Mouse (Mus musculus): ENCODE results near the gene Mrgpre. TPM values are rescaled to one million over a fixed set of nuclear protein-coding genes. Genes with fewer than 3 reads are reported as not detected.

Mrgpre gene
- polyA plus RNA-seq, 1 experiment from 2014 or later, result 7.9 TPM

Small RNA genes within 50 kb of the gene (microRNA-seq; reads per million reads assigned to microRNA genes)
- not detected for gene Gm22064

Other genes starting within 250 kb of the Mrgpre start
- gene Nap1l4, start 235.4 kb downstream of the Mrgpre start, polyA plus RNA-seq (2015; fragmentation: Nextera tagmentation; extraction: Ambion mirVana), result 299 and 302 TPM in 2 replicates
- 70.3 and 72.4 TPM in 2 replicates for gene Cars, start 184.4 kb downstream of the Mrgpre start, polyA plus RNA-seq (2015; fragmentation: Nextera tagmentation; extraction: Ambion mirVana)
- 0.20 and 0.75 TPM in 2 replicates for gene Tnfrsf26, start 155.8 kb downstream of the Mrgpre start, polyA plus RNA-seq (2015; fragmentation: Nextera tagmentation; extraction: Ambion mirVana)
- 3.9 and 5.3 TPM in 2 replicates for gene Tnfrsf22, start 134.8 kb downstream of the Mrgpre start, polyA plus RNA-seq (2015; fragmentation: Nextera tagmentation; extraction: Ambion mirVana)
- gene Tnfrsf23, start 98.6 kb downstream of the Mrgpre start, polyA plus RNA-seq (2015; fragmentation: Nextera tagmentation; extraction: Ambion mirVana), result 0.93 and 1.4 TPM in 2 replicates
- gene Osbpl5, start 27.5 kb downstream of the Mrgpre start, polyA plus RNA-seq (2015; fragmentation: Nextera tagmentation; extraction: Ambion mirVana), result 37.2 and 37.5 TPM in 2 replicates
- gene Mrgprg, start 17.5 kb downstream of the Mrgpre start, polyA plus RNA-seq (2015; fragmentation: Nextera tagmentation; extraction: Ambion mirVana), result not detected in 2 replicates
- gene Nadsyn1, start 38.3 kb upstream of the Mrgpre start, polyA plus RNA-seq (2015; fragmentation: Nextera tagmentation; extraction: Ambion mirVana), result 5.5 and 7.7 TPM in 2 replicates
- 49.8 and 53.8 TPM in 2 replicates for gene Dhcr7, start 38.6 kb upstream of the Mrgpre start, polyA plus RNA-seq (2015; fragmentation: Nextera tagmentation; extraction: Ambion mirVana)
- not detected in 2 replicates for gene Gm498, start 82.3 kb upstream of the Mrgpre start, polyA plus RNA-seq (2015; fragmentation: Nextera tagmentation; extraction: Ambion mirVana)
- 8.8 and 9.8 TPM in 2 replicates for gene Shank2, start 217.4 kb upstream of the Mrgpre start, polyA plus RNA-seq (2015; fragmentation: Nextera tagmentation; extraction: Ambion mirVana)